Mouse (Mus musculus): ENCODE measurements around the gene Tppp2. TPM values are rescaled to one million over a fixed set of nuclear protein-coding genes. Genes with fewer than 3 reads are reported as not detected.

Tppp2 gene
- polyA plus RNA-seq, 1 experiment from 2014 or later: not detected

DNA sequence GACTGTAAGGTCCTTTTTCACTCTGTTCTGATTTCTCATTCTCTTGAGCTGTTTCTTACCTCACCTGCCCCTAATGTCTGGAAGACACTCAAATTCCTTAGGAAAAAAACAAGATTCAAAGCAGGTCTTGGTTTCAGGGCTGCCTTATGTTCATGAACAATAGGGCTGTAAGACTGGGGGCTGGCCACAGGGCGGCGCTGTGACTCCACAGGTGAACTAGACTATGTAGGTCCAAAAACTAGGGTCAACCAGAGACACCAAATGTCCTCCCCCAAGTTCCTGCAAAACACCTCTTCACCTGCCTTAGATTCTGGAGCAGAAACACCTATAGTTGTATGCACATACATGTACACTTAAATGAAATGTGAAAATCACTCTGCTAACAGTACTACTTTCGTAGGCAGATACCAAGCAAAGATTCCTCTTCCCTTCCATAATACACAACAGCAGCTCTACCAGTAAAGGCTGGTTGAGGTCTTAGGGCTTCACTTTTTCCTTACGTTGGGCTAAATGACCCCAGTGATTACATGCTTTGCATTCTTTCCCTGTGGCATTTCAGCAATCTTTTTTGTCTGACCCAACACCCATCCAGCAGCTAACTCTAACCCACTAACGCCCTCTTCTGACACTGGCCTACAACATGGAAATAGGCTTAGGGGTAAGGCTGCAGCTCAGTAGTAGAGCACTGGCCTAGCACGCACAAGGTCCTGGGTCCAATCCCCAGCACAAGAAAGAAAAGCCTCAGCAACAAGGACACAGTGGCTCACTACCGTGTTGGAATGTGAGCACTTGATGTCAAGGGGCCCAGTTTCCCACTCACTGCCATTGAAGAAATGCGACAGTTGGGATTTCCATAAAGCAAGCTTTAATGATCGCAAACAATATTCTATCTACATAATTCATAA is 15.2 kb upstream of the Tppp2 start:
- Histone ChIP-seq H3K4me1 (replicated peaks; ENCODE audit: control insufficient read depth, insufficient read depth, low read length) (peaks cover 20% of the 10 kb centered on the region), H3K9ac (ENCODE audit: low read depth, low read length) (no peak overlapping the region), H3K27ac (ENCODE audit: low read depth, low read length) (no peak overlapping the region), H3K9me3 (ENCODE audit: control insufficient read depth, low read length) (no peaks in the 10 kb centered on the region), H3K27me3 (replicated peaks; ENCODE audit: control insufficient read depth, insufficient read depth, low read length) (no peaks in the 10 kb centered on the region), H3K4me3 (ENCODE audit: low read depth, low read length) (no peak overlapping the region), H3K4me2 (no peak overlapping the region), H3K36me3 (ENCODE audit: control insufficient read depth, insufficient read depth, low read length) (no peaks in the 10 kb centered on the region)
- WGBS: 63% methylated on average over 9 of the region's 9 CpGs
- DNase-seq (ENCODE audit: low spot score) (peak; percentile 72), ATAC-seq (replicated peaks; ENCODE audit: low FRiP score) (peak; percentile 56)

DNA sequence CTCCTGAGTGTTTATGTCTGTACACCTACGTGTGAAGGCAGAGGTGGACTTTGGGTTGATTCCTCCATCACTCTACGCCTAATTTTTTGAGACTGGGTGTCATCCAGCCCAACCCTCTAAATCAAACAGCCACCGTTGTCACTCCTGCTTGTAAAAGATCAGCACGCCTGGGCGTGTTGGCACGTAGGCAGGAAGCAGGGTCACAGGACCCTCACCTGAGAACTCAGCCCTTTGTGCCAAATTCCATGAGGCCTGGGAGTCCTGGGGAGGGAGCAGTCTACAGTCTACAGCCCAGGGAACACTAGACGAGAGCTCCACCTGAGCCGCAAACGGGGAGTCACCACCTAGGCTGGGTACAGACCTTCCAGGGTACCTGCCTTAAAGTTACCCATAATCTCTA is 14.4 kb upstream of the Tppp2 start:
- peaks cover 24% of the 10 kb centered on the region for H3K4me1 ChIP-seq (replicated peaks; ENCODE audit: control insufficient read depth, insufficient read depth, low read length)
- H3K9ac ChIP-seq (ENCODE audit: low read depth, low read length): no peak overlapping the region
- H3K4me3 ChIP-seq (ENCODE audit: low read depth, low read length): no peak overlapping the region
- no peaks in the 10 kb centered on the region for H3K9me3 ChIP-seq (ENCODE audit: control insufficient read depth, low read length)
- ATAC-seq (replicated peaks; ENCODE audit: low FRiP score) (no peak), DNase-seq (ENCODE audit: low spot score) (no peak)
- H3K27ac ChIP-seq (ENCODE audit: low read depth, low read length): no peak overlapping the region
- no peaks in the 10 kb centered on the region for H3K36me3 ChIP-seq (ENCODE audit: control insufficient read depth, insufficient read depth, low read length)
- H3K27me3 ChIP-seq (replicated peaks; ENCODE audit: control insufficient read depth, insufficient read depth, low read length): no peaks in the 10 kb centered on the region
- WGBS: 90% methylated on average over 9 of the region's 9 CpGs
- H3K4me2 ChIP-seq: no peak overlapping the region

DNA sequence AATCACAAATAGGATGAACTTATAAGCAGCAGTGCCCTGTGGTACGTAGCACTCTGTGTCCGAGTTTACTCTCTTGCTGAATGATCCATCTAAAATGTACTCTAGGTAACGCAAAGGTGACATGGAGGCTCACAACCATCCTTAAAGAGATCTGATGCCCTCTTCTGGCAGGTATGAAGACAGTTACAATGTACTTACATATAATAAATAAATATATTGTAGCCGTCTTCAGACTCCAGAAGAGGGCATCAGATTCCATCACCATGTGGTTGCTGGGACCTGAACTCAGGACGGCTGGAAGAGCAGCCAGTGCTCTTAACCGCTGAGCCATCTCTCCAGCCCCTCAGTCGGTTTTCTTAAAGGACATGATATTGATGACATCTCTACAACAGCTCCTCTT is 13.5 kb upstream of the Tppp2 start:
- 67% methylated on average over 7 of the region's 7 CpGs for WGBS
- Histone ChIP-seq H3K4me1 (replicated peaks; ENCODE audit: control insufficient read depth, insufficient read depth, low read length) (peaks cover 24% of the 10 kb centered on the region), H3K4me3 (ENCODE audit: low read depth, low read length) (no peak overlapping the region), H3K9me3 (ENCODE audit: control insufficient read depth, low read length) (no peaks in the 10 kb centered on the region), H3K27me3 (replicated peaks; ENCODE audit: control insufficient read depth, insufficient read depth, low read length) (no peaks in the 10 kb centered on the region), H3K4me2 (no peak overlapping the region), H3K27ac (ENCODE audit: low read depth, low read length) (no peak overlapping the region), H3K36me3 (ENCODE audit: control insufficient read depth, insufficient read depth, low read length) (no peaks in the 10 kb centered on the region), H3K9ac (ENCODE audit: low read depth, low read length) (no peak overlapping the region)
- ATAC-seq (replicated peaks; ENCODE audit: low FRiP score) (no peak), DNase-seq (ENCODE audit: low spot score) (no peak)

DNA sequence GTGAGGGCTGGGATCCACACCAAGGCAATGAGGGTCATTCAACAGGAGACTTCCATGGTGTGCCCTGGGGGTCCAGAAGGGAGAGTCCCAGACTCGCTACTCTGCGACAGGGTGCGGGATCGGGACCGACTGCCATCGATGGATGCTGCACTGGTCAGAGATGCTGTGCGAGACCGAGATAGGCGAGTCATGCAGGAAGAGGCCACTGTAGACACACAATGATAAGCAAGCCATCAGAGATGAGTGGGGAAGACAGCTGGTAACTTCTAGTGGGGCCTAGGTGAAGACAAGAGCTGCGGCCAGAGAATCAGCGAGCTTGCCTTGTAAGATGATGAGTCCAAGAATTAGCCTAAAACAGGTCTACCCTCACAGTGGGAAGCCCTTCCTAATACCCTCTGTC is 12.1 kb upstream of the Tppp2 start:
- WGBS: 44% methylated on average over 11 of the region's 11 CpGs
- H3K4me2 ChIP-seq: peak overlapping the region; percentile 38

DNA sequence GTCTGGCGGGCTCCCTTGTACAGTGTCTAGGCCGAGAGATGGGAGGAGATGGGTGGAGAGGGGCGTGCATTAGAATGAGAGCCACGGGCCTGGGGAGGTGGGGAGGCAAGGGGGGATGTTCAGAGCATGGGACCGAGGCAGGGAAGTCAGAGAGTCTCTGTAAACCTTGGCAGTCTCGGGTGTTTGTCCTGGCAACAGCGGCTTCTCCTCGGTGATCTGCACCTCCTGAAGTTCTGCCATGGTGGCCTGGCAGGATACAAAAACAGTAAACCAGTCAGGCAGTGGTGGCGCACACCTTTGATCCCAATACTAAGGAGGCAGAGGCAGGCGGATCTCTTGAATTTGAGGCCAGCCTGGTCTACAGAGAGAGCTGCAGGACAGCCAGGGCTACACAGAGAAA is 6.9 kb upstream of the Tppp2 start:
- Histone ChIP-seq H3K4me2 (no peak overlapping the region), H3K27ac (ENCODE audit: low read depth, low read length) (no peak overlapping the region)

More for the DNA sequence above, 12.1 kb upstream of the Tppp2 start:
- peaks cover 24% of the 10 kb centered on the region for H3K4me1 ChIP-seq (replicated peaks; ENCODE audit: control insufficient read depth, insufficient read depth, low read length)
- ATAC-seq (replicated peaks; ENCODE audit: low FRiP score) (peak; percentile 79), DNase-seq (ENCODE audit: low spot score) (no peak)
- H3K27me3 ChIP-seq (replicated peaks; ENCODE audit: control insufficient read depth, insufficient read depth, low read length): 0 out of 2 replicates have a peak, but pooled peaks cover 3% of the 10 kb centered on the region
- no peaks in the 10 kb centered on the region for H3K9me3 ChIP-seq (ENCODE audit: control insufficient read depth, low read length)
- H3K9ac ChIP-seq (ENCODE audit: low read depth, low read length): no peak overlapping the region
- no peak overlapping the region for H3K4me3 ChIP-seq (ENCODE audit: low read depth, low read length)
- H3K36me3 ChIP-seq (ENCODE audit: control insufficient read depth, insufficient read depth, low read length): no peaks in the 10 kb centered on the region
- H3K27ac ChIP-seq (ENCODE audit: low read depth, low read length): no peak overlapping the region

DNA sequence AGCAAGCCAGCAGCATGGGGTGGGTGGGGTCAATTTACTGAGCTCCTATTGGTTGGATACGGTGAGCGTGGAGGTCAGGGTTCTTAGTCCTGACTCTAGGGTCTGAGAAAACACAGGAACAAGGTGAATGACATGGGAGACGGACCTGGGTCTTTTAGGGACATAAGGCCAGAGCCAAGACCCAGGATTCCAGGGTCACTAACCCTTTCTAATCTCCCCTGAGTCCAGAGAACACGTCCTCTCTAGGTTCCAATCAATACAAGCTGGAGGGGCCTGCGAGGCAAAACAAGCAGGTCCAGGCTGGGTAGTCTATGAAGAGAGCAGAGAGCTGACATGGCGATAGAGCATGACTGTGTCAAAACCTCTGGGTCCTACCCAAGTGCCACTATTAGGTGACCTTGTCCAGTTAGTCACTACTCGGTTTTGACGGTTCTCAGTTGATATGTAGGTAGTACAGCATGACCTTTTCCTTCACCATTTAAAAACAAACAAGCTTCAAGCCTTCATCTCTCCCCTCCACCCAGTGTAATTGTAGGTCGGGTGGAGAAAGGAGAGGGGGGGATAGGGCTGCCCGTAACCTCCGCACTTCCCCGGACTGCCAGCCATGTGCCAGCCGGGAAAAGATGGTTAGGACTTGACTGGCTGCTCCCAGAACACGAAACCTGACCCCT is 5.7 kb upstream of the Tppp2 start:
- peak overlapping the region; percentile 100 for H3K4me2 ChIP-seq
- peak; percentile 23 for ATAC-seq (replicated peaks; ENCODE audit: low FRiP score)
- DNase-seq (ENCODE audit: low spot score): peak; percentile 51

More for the DNA sequence above, 6.9 kb upstream of the Tppp2 start:
- no peak overlapping the region for H3K9ac ChIP-seq (ENCODE audit: low read depth, low read length)
- no peaks in the 10 kb centered on the region for H3K9me3 ChIP-seq (ENCODE audit: control insufficient read depth, low read length)
- H3K36me3 ChIP-seq (ENCODE audit: control insufficient read depth, insufficient read depth, low read length): no peaks in the 10 kb centered on the region
- no peak for DNase-seq (ENCODE audit: low spot score)
- ATAC-seq (replicated peaks; ENCODE audit: low FRiP score): no peak
- H3K4me1 ChIP-seq (replicated peaks; ENCODE audit: control insufficient read depth, insufficient read depth, low read length): peaks cover 28% of the 10 kb centered on the region
- H3K4me3 ChIP-seq (ENCODE audit: low read depth, low read length): no peak overlapping the region
- H3K27me3 ChIP-seq (replicated peaks; ENCODE audit: control insufficient read depth, insufficient read depth, low read length): peaks cover 13% of the 10 kb centered on the region; the same call in 1 of the 2 replicates
- 81% methylated on average over 10 of the region's 10 CpGs for whole genome bisulfite sequencing

DNA sequence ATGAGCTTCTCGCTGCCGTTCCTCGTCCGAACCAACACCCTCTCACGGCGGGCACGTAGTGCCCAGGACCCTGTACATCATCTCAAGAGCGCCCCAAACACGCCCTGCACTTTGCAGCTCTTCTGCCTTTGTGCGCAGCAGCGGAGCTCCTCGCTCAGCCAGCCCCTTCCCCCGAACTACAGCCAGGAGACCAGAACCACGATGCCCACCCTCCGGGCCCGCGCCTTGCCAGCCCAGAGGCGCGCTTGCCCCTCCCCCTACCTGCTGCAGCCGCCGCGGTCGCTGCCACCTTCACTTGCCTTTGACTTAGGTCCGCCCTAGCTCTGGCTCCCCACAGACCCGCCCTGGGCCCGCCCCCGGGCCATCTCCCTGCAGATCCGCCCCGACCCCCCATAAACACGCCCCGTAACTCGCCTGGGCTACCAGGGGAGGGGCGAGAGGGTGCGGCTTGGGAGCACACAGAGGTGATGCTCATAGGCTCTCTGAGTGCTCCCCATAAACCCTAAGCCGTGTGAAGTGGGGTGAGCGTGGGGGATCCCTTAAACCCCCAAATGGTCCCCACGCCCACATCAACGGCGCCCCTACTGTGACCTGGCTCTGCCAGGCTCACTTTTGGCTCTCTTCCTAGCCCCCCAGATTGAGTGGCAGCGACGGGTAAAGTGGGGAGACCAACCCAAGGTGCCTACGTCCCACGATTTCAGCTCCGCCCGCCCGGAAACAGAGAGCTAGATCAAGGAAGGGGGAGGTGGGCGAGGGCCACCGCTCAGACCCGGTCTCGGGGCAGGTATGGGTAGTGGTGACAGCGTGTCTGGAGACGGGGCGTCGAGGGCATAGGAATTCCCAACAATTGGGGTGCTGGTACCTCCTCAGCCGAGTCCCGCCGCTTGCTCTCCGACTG is 4.9 kb upstream of the Tppp2 start:
- H3K36me3 ChIP-seq (ENCODE audit: control insufficient read depth, insufficient read depth, low read length): no peaks in the 10 kb centered on the region
- no peaks in the 10 kb centered on the region for H3K9me3 ChIP-seq (ENCODE audit: control insufficient read depth, low read length)
- DNase-seq (ENCODE audit: low spot score) (peak; percentile 80), ATAC-seq (replicated peaks; ENCODE audit: low FRiP score) (peak; percentile 86)
- under 1% methylated on average over 57 of the region's 58 CpGs for WGBS
- H3K27me3 ChIP-seq (replicated peaks; ENCODE audit: control insufficient read depth, insufficient read depth, low read length): peaks cover 13% of the 10 kb centered on the region; the same call in 1 of the 2 replicates
- no peak overlapping the region for H3K27ac ChIP-seq (ENCODE audit: low read depth, low read length)
- peak overlapping the region; percentile 68 for H3K4me3 ChIP-seq (ENCODE audit: low read depth, low read length)
- H3K4me2 ChIP-seq: peak overlapping the region; percentile 100
- H3K9ac ChIP-seq (ENCODE audit: low read depth, low read length): peak overlapping the region; percentile 58
- H3K4me1 ChIP-seq (replicated peaks; ENCODE audit: control insufficient read depth, insufficient read depth, low read length): peaks cover 10% of the 10 kb centered on the region

More for the DNA sequence above, 5.7 kb upstream of the Tppp2 start:
- Histone ChIP-seq H3K36me3 (ENCODE audit: control insufficient read depth, insufficient read depth, low read length) (no peaks in the 10 kb centered on the region), H3K4me1 (replicated peaks; ENCODE audit: control insufficient read depth, insufficient read depth, low read length) (peaks cover 17% of the 10 kb centered on the region), H3K27ac (ENCODE audit: low read depth, low read length) (no peak overlapping the region), H3K4me3 (ENCODE audit: low read depth, low read length) (peak overlapping the region; percentile 68), H3K9me3 (ENCODE audit: control insufficient read depth, low read length) (no peaks in the 10 kb centered on the region), H3K27me3 (replicated peaks; ENCODE audit: control insufficient read depth, insufficient read depth, low read length) (peaks cover 13% of the 10 kb centered on the region; the same call in 1 of the 2 replicates), H3K9ac (ENCODE audit: low read depth, low read length) (peak overlapping the region; percentile 58)
- 12% methylated on average over 14 of the region's 14 CpGs for WGBS
